Mouse (Mus musculus): Measurements from ENCODE around the gene Amz2.

Gene Amz2

DNA sequence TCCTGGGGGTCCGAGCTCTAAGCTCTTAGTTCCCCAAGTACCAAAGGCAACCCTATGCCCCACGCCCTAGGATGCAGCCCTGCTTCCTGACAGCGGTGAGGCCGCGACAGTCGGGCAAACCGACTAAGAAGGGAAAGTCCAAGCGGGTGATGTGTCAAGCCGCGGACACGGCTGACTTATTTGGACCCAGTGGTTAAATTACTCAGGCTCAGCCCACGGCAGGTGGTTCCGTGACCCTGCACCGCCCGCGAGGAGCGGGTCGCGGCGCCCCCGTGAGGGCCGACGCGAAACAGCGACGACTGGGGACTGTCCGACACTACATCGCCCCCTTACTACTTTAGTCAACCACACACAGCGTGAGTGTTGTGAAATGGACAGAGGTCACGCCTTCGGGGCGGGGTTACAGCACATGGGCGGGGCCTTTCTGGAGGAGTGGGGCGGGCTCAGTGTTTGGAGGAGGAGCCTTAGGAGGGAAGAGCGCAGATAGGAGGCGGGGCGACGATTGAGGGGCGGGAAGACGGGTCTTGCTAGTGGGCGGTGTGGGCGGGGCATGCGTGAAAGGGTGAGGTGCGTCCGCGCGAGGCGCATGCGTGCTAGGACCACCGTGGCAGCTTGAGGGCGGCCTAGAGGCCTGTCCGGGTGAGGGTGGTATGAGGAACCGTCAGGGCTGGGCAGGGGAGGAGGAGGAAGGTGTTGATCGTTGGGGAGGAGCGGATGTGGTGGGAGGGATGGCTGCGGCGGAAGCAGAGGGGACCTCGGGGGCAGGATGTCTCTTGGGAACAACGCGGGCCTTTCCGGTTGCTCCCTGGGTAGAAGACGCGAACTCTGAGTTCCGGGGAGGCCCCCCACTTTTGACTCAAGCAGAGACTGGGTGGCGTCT is at the start of gene Amz2:
TSS of gene Amz2 (plus strand) at position 555 of the 880 bp plus-strand sequence.
- DNase-seq (ENCODE audit: low read depth, low spot score): peak; percentile 99

DNA sequence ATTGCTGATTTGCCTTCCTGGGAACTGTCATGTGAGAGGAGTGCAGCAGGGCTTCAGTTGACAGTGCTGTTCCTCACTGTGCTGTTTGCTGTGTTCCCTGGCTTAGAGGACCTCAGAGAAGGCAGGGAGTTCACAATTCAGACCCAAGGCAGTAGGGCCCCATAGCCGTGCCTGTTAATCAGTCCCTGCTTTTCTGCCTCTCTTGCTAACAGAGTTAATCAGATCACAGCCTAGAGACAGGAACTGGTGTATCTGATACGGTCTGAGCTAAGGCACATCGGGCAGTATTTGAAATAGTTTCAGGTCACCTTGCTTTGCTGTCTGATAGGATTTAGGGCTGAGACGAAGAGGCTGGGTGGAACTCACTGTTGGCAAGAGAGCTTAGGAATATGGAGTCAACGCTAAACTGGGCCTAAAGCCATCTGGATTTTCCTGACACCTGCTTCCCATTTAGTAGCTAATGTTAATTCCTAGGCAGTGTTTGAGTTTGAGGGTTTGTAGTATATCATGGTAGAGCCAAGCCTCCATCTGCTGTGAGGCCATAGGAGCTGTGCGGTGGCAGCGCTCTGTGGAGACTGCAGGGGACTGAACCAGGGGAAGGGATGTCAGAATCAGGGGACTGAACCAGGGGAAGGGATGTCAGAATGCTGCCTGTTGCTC is 49.1 kb upstream of the Amz2 start:
- no peak for DNase-seq (ENCODE audit: low read depth, low spot score)

DNA sequence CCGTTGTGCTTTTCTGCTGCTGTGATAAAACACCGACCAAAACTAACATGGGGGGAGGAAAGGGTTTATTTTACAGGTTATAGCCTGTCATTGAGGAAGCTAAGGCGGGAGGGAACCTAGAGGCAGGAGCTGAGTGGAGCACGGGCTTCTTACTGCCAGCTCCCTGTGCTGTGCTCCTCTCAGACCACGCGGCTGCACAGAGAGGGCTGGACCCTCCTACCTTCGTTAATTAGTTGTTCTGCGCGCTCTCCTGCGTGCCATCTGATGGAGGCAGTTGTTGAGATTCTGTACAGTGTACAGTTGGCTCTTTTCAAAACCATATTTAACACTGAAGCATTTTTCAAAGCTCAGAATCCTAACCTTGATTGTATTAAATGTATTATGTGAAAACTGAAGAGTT is 48.3 kb upstream of the Amz2 start:
- DNase-seq (ENCODE audit: low read depth, low spot score): no peak

DNA sequence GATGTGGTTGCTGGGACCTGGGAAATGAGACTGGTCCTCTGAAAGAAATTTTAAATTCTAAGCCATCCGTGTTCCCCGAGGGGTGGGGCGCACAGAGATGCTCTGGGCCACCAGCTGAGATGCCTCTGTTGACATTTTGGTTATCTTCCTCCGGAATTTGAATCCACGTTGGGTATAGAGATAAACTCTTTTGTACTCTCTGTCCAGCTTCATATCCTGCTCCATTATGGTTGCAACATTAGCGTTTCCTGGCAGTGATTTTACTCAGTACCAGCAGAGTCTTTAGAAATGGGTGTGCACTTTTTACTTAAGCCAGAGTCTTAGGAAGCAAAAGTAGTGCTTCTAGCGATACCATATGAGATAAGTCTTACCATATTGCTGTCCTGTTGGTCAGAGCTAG is 47.7 kb upstream of the Amz2 start:
- DNase-seq (ENCODE audit: low read depth, low spot score): no peak

DNA sequence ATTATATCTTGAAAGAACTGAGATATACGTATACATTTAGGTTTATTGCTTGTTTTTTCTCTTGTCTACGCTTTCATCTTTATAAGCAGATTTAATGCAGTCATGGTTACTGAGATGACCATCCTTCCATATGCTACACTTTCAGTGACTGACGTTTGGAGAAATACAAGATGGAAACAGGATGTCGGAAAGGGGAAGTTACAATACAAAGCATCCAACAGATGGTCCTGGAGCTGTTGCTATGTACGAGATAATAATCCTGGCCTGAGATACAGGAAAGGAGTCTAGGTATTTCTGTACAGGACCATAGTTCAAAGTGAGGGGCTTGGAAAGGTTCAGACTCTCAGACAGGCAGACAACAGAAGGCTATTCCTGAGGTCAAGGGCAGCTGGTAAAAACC is 45.1 kb upstream of the Amz2 start:
- DNase-seq (ENCODE audit: low read depth, low spot score): no peak

DNA sequence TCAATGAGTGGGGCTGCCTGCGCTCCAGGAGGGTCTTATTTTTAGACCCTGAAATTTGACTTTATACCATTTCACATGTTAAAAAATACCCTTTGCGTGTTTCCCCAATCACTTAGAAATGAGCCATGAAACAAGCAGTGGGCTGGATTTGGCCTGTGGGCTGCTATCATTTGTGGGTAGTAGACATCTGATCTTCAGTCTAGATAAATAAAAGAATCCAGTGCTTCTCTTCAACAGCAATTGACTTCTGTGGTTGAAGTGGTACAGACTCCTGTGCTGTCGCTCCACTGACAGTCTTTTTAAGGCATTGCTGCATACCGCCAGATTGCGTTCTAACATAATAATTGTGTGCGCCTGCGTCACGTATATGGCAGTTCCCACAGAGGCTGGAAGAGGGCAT is 40.5 kb upstream of the Amz2 start:
- DNase-seq (ENCODE audit: low read depth, low spot score): no peak

DNA sequence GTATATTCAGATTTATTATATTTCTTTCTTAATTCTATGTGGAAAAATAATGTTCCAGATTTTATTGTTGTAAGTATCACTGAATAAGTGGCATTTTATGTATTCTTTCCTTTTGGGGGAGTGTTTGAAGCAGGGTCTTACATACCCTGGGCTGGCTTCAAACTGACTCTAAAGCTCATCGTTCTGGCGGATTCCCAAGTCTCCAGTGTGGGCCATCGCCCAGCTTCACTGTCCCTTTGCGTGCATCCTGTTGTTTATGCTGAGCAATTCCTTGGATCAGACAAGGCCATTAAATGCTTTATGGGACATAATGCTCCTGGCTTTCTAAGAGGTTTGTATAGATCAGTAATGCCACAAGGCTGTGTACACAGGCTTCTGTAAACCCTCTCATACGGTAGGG is 36.7 kb upstream of the Amz2 start:
- DNase-seq (ENCODE audit: low read depth, low spot score): no peak

DNA sequence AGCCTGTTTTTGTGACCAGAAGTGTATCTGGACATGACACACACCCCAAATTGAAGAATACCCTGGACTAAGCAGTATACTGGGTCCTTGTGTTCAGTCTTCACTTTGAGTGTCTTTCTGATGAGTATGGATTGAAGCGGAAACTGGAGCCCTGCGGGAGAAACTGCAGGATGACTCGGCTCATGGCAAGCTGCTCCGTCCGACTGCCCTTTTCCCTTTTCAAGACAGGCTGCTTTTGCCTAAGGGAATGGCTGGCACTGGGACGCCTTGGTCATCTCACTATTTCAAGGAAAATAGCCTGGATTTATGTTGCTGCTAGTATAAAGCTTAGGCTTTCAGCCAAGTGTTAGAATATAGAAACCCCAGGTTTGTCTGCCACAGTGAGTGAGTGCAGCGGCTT is 34.5 kb upstream of the Amz2 start:
- DNase-seq (ENCODE audit: low read depth, low spot score): no peak

DNA sequence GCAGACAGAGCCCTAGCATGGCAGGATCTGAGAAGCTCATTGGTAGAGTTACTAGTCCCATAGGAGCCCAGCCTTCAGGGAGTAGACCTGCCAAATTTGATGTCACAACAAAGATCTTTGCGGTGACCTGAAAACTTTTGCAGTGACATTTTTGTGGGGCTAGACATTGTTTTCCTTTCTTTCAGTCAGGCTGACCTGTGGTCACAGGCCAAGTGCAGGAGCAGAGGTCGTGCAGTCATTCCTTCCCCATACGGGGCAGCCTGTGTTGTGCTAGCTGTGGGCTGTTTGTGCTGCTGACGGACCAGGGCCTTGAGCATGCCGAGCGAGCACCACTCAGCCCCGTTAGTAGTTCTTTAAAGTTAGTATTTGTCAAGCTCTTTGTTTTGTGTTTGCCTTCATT is 34.0 kb upstream of the Amz2 start:
- no peak for DNase-seq (ENCODE audit: low read depth, low spot score)

DNA sequence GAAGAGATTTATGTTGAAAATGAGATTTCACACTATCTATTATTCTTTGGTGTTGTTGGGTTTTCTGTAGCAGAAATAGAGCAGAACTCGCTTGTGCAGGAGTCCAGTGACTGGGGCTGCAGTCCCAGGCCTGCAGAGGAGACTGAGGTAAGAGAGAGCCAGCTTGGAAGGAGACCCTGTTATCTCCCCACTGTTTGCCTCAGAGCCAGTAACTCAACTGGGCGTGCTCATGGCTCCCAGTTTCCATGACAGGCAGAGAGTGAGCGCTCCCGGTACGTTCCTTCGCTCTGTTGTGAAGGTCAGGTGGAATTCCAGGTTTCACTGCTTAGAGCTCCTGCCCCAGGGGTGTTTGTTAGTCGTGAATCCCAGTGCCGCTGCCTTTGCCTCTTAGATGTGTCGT is 33.1 kb upstream of the Amz2 start:
- no peak for DNase-seq (ENCODE audit: low read depth, low spot score)

DNA sequence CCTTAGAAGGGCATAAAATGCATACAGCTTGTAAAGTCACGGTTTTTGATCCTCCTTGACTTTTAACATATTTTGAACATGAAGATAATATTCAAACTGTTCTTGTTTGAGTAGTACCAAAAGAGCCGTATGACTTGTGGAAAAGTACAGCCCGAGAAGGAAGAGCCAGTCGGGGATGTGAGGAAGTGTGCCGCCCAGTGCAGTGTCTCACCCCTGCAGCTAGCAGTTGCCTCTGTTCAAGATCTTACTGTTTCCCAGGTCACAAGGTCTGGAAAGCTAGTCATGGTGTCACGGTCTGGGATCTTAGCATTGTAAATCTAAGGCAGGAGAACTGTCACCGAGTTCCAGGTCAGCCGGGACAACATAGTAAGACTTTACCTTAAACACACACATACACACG is 31.0 kb upstream of the Amz2 start:
- no peak for DNase-seq (ENCODE audit: low read depth, low spot score)

DNA sequence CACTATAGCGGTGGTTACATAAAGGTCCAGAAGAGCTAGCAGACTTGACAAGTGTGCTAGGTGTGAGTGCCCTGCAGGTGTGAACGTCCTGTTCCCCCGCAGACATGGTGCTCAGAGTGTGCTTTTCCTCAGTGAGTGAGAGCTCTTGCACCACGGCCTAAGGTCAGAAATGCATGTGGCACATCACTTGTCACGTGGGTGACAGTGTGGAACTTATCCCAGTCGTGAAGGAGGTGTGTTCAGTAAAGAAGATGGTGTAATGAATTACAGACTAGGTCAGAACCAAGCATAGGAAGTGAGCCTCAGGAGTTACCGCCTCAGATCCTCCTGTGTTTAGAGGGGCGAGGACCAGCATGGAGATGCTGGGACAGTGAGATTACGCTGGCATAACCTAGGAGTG is 30.5 kb upstream of the Amz2 start:
- DNase-seq (ENCODE audit: low read depth, low spot score): no peak

DNA sequence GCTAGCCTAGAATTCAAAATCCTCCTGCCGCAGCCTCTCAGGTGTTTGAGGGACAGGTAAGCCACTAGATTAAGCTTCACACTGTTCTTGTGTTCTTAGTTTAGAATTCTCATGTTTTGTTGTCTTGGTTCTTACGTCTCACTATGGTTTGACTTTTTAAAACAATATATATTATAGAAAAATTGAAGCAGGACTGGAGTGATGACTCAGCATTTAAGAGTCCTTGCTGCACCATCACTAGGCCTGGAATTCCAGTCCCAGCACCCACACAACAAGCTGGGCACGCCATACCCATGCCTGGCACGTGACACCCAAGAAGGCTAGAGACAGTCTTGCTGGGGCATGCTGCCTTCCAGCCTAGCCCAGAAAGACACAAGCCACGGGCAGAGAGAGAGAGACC is 19.3 kb upstream of the Amz2 start:
- DNase-seq (ENCODE audit: low read depth, low spot score): no peak

DNA sequence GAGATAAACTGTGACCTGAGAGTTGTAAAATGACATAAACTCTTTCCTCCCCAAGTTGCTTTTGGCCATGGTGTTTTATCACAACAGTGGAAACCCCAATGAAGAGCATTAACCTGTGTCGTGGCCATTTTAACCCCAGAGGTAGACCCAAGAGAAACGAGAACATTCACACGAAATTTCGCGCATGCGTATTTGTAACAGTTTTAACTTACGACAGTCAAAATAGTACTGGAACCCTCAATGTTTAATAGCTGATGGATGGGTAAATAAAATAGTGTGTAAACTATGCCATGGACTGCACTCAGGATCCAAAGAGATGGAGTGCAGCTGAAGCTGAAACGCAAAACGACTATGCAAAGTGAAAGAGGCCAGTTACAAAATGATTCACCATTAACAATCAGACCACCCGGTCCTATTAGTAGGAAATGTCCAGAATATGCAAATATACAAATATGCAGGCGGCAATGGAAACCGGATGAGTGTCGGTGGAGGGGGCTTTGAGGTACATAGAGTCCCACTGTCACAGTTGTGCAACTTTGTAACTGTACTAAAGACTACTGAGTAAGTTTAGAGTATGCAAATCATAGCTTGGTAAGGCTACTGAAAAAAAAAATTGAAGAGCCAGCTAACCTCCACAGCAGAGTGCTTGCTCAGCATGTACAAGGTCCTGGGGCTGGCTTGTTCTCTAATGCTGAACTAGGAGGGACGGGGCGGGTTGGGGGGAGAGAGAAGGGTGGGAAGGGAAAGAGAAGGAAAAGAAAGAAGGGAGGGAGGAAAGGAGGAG is 15.4 kb upstream of the Amz2 start:
- no peak for DNase-seq (ENCODE audit: low read depth, low spot score)

DNA sequence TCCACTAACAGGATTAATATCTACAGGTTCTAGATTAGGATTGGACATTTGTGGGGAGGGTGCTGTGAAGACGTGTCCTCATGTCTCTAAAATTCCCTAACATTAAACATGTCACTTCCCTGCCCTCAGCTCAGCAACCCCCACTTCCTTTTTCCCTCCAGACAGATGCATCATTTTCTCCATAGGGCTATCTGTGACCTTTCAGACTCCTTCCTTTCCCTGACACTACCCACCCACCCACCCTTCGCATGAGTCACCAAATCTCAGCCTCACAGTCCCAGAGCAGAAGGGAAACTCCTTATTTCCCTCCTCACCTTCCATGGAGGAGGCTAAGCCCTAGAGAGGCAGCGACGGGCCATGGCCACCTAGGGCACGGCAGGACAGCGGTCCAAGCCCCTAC is 12.1 kb upstream of the Amz2 start, which contains the start of gene 9930022D16Rik:
TSS of gene 9930022D16Rik (plus strand) at position 301 of the 400 bp plus-strand sequence.
- DNase-seq (ENCODE audit: low read depth, low spot score): no peak

DNA sequence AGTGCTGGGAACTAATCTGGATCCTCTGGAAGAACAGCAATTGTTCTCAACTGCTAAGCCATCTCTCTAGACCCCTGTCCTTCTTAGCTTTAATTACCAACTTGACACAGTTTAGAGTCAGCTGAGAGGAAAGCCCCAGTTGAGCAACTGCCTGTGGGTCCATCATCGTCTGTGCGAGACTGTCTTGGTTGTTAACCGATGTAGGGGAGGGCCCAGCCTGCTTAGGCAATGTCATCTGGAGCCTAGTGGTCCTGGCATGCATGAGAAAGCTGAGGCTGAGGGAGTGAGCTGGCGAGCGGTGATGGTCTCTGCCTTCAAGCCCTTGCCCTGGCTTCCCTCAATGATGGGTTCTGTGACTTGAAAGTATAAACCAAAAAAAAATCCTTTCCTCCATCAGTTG is 10.9 kb upstream of the Amz2 start:
- no peak for DNase-seq (ENCODE audit: low read depth, low spot score)

DNA sequence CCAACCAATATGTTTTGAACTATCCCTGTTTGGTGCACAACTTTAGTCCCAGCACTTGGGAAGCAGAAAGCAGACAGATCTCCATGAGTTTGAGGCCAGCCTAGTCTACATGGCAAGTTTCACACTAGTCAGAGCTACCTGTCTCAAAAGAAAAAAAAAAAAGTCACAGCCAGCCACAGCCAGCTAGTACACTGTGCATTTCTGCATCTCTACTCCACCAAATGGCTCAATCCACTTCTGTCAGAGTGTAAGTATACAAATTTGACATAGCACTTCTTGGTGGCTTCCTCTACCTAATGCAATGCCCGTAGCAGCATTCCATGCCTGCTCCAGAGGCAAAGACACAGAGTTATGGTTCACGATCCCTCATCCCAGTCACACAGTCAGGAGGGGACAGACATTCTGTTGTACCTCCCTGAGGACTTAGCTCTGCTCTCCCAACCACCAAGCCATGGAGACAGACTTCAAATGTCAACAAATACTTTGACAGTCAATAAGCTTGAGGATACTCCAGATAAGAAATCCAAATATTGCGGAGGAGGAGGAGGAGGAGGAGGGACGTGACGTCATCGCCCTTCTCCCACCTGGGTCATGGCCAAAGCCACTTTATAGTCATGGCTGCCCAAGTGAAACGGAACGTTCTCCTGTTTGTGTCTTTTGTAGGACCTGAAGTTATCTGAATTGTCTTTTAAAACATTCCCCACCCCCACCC is 8.9 kb upstream of the Amz2 start:
- no peak for DNase-seq (ENCODE audit: low read depth, low spot score)

DNA sequence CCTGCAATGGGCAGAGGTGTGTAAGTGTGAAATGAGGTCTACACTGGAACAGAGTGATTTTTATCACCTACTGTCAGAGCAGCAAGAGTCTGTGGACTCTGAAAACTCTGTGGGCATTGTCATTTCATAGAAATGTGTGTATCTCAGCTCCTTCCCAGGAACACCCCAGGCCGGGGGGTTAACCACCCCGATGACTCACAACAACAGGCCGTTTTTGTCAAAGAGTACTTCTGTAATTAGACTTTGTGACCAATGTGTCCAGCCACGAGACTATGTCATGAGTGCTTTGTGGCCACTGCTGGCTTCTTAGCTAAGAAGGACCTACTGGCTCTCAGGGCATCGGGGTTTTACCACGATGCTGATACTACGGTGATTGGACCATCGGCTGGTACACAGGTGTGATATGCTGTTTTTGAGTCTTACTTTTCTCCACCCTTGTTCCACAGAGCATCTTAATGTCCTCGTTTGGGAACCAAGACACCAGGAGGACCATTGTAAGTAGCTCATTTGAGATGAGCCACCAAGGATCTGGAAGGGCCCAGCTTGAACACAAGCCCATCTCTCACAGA is 8.2 kb upstream of the Amz2 start:
- DNase-seq (ENCODE audit: low read depth, low spot score): no peak

DNA sequence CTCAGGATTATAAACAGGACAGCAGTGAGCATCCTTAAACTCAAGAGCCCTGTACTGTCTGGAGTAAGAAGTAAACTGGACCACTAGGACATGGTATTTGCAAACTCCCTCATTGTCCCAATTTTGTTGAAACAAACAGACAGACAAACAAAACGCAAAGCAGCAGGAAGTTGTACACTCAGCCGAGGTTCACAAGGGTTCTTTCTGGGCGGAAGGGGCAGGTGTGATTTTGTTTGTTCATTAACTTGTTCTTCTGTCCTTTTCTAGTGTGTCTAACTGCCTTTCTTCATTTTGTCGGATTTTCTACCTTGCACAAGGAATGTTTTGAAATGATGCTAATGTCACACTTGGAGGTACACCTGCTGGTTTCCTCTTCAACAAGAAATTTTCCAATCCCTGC is 6.3 kb upstream of the Amz2 start:
- no peak for DNase-seq (ENCODE audit: low read depth, low spot score)

DNA sequence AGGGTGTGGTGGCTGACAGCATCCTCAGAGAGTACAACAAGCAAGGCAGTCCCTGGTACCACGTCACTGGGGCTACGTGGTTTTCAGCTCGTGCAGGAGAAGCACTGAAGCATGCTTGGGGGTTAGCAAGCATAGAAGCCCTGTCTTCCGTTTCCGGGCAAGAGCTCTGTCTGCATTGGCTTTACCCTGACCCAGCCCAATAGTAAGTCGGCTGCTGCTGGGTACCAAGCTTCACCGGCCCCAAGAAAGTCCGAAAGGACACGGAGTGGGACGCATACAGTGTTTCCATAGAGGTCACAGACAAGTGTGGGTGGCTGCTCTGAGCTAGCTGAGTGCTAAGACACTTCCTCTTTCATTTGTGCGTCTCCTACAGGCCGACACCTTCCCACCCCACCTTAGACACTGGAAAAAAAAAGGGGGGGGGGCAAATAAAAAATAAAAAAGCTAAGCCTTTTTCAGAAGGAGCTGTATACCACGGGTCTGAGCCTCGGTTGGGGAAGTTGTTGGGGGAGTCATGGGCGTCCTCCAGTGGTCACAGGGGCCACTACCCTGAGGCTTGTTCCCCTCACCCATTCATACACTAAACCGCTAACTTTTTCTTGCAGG is 5.7 kb upstream of the Amz2 start:
- no peak for DNase-seq (ENCODE audit: low read depth, low spot score)

DNA sequence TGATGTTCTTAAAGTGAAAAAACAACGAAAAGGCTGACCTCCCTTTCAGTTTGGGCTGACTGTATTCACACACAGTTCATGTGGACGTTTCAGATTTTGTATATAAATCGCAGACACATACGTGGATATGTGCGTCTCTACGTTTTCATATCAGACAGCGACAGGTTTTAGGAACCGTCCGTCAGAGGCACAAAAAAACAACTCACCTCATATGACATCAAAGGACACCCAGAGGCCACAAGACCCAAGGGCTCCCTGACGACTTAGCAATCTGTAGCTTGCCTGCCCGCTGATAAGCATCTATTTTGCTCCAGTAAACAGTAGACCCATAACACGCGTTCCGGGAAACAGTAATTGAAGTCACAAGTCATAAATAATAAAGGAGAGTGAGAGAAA is 5.2 kb upstream of the Amz2 start:
- no peak for DNase-seq (ENCODE audit: low read depth, low spot score)

All from c-Kit-negative CD71-positive TER-119-positive erythroid progenitor cells, embryonic 14.5 days (primary cell).